Mouse (Mus musculus) gastrocnemius, postnatal 25 days (tissue): ENCODE data around the gene Agap3. TPM values are rescaled to one million over a fixed set of nuclear protein-coding genes. Genes with fewer than 3 reads are reported as not detected.
A peak's percentile ranks its signal among the peaks of the same experiment; 100 is the strongest.

ENCODE experiments used
- DNase-seq: peaks from one replicate; pipeline ENCODE4 v3.0.0; 2022
- total RNA-seq, 2 experiments: library from RNA; stranded (reverse); gene quantifications; 1 replicate in 1 of 2; 2 replicates in 1 of 2; pipeline ENCODE4 v1.2.3; 2021

Agap3 gene
- total RNA-seq, 2 experiments from 2014 or later = 52.4 to 56.0 TPM

DNA sequence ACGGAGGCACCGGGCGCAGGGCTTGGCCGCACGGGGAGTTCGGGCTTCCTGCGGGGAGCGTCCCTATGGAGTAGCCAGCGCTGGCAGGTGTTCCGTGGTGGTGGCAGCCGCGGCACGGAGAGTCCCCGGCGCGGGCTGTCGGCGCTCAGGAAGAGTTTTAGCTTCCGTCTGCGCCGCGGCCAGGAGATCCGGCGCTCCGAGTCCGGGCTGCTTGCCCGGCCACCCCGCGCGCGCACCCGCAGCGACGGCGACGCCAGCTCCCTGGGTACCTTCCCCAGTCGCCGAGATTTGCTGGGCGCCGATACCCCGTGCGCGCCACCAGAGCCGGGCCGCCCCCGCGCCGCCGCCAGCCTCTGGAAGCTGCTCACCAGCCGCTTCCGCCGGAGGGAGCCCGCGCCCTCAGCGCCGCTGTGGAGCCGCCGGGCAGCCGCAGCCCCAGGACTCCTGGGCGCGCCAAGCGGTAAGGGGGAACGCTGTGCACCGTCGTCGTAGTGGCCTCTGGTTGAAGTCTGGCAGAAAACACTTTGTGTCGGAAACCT lies 22.8 kb downstream of the Agap3 start:
- peak; percentile 42 for DNase-seq

DNA sequence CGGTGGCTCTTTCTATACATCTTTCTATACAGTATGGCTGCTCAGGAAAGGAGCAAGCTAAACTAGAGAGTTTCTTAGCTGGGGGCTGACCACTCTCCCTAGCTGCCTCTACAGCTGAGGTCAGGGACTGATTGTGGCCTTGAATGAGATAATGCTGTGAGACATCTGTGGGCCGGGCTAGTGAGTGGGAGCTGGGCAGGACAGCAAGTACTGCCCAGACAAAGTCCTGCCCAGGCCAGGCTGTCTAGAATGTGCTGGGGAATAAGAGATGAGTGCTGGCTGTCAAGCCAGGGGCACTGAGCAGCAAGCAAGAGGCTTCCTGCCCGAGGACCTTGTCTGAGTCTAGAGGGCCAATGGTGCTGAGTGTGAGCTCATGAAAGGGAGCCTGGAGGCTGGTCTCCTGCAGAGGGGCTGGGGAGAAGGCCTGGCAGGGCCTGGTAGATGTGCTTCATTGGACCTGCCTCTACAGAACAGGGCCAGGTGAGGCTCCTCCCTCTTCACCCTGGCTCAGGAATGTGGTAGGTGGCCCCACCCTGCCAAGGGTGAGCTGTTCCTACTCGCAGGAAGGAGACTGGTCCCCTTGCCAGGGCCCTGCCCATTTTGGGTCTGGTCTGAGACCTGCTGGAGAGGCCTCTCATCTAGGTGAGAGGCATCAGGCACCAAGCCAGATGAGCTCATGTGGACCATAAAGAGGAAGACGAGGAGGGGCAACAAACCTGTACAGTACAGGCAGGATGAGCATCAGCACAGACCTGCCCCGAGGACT lies 23.7 kb downstream of the Agap3 start:
- no peak for DNase-seq

DNA sequence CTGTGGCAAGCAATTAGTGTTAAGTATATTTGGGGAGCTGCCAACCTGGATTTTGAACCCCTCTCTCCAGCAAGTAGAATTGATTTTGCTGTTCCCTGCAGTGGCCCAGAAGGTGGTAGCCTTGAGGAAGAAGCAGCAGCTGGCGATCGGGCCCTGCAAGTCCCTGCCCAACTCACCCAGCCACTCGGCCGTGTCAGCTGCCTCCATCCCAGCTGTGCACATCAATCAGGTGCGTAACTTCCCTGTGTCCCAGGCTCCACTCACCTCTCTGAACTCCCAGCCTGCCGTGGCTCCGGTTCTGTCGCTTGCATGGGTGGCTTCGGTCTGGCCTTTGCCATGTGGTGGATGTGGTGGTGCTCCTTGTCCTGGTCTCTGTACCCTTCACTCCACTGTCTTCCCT lies 25.9 kb downstream of the Agap3 start:
- DNase-seq = no peak

DNA sequence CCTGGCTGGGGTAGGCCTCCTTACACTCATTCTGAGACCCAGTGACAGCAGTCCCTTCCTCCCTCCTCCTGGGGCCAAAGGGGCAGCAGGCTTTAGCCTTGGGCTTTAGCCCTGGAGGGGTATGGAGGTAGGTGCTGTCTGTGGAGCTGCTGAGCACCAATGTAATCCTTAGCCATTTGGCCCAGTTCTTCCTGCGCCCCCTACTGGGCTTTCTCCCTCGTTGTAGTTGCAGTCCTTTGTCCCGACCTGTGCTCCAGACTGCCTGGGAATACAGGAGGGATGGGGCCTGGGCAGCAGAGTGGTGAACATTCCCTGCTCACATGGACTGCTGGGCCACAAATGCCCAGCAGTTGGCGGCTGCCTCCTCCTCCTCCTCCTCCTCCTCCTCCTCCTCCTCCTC lies 29.7 kb downstream of the Agap3 start:
- DNase-seq = no peak

DNA sequence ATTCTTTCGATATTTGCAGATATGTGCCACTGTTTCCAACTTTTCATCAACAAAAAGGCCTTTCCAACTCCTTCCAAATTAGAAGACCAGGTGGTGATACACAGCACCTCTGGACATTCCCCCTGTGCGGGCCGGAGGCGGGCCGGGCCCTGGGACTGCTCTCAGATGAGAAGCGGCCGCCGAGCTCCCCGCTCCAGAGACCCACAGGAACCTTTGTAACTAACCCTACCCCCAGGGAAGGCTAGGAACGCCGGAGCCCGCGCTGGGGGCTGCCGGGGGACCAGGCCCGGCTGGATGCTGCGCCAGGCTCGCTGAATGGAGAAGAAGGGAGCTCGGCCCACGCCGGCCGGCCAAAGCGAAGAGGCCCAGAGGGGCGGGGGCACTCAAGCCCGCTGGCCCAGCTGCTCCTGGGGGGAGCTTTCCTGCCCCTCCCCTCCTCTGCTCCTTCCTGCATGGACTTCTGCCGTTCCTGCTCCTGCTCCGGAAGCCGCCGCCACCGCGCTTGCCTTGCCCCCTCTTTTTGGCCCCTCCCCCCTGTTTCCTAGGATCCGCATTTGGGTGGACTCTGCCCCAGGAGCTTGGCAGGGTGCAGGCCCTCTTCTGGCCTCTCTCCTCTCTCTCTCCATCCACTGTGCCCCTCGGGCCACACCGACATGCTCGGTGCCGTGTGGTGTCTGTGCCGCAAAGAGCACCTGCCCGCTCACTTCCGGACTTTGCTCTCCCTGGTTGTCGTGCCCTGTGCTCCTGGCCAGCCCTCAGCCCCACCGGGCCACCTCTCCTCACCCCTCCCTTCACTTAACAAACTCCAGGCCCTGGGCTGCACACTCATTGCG lies 30.5 kb downstream of the Agap3 start:
- no peak for DNase-seq

DNA sequence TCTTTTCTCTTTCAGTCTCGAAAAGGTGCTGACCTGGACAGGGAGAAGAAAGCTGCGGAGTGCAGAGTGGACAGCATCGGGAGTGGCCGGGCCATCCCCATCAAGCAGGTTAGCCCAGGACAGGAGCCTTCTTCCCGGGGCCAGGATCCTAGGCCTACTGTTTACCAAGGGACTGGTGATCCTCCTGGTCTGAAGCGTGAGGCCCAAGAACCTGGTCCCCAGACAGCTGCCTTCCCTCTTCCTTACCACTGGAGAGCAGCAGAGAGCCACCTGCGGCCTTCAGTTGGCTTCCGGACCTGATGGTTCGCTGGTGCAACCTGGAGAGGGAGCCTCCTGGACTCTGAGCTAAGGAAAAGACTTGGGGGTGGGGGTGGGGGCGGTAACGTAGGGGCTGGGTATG lies 31.3 kb downstream of the Agap3 start:
- no peak for DNase-seq

DNA sequence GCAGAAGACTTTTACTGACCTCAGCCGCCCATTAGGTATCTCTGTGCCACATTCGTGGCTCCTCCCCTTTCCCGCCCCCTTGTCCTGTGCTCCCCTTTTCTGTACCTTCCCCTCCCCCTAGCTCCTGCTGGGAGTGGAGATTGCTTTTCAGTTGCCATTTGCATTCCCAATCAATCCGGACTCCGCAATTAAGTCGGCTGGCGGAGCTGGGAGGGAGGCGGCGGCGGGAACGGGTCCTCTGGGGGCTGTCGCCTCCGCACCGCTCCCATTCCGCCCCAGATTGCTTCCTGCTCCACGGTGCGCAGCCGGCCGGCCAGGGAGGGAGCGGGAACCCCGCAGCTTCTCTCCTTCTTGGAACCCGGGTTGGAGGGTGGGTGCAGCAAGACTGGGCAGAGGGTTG lies 33.0 kb downstream of the Agap3 start:
- DNase-seq = no peak

DNA sequence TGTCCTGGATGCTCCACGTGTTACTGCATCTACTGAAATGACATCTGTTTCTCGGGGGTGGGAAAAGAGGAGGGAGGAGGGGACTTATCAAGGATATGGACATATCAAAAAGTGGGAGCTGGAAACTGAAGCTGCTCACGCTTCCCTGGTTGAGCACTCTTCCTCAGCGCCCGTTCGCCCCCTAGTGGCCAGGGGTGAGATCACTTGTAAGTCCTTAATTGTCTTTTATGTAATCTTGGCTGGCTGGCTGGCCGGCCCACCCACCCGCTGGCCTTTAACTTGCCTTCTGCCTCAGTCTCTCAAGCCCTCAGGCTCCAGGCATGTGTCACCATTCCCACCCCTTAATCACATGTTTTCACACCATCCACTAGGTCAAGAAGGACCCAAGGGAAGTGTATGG lies 34.1 kb downstream of the Agap3 start:
- peak; percentile 76 for DNase-seq

DNA sequence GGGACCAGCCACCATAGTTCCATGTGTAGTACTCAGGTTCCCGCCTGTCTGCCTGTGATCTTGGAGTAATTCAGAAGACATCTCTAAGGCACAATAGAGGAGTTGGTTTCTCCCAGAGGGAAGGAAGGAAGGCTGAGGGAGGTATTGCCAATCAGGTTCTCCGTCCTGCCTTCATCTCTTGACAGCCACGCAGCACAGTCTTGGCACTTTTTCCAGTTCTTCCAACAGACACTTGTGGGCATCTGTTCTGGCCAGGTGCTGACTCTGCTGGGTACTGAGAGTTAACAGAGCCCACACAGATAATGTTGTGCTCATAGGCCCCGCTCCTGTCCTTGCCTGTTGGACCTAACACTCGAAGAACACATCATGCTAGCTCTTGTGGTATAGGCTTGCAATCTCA lies 34.8 kb downstream of the Agap3 start:
- no peak for DNase-seq

DNA sequence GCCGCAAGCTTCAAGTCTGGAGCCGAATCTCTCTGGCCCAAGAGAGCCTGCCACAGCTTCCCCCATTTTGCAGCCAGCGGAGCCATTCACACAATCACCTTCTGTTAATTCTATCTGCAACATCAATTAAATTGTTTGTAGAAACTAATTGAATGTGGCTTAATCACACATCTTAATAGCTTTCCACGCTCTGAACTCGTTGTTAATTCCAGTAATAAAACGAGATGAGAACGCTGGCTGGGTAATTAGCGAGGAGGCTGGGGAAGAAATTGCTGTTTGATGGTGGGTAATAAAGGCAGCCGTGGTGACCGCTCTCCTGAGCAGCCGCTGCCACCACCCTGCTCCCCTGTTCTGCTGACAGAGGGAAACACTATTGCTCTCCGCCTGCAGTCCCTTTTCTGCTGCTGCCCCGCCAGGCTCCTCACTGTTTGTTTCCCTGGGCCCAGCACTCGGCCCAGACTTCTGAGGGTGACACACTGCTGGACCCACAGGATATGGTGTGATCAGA lies 38.5 kb downstream of the Agap3 start:
- DNase-seq = no peak

DNA sequence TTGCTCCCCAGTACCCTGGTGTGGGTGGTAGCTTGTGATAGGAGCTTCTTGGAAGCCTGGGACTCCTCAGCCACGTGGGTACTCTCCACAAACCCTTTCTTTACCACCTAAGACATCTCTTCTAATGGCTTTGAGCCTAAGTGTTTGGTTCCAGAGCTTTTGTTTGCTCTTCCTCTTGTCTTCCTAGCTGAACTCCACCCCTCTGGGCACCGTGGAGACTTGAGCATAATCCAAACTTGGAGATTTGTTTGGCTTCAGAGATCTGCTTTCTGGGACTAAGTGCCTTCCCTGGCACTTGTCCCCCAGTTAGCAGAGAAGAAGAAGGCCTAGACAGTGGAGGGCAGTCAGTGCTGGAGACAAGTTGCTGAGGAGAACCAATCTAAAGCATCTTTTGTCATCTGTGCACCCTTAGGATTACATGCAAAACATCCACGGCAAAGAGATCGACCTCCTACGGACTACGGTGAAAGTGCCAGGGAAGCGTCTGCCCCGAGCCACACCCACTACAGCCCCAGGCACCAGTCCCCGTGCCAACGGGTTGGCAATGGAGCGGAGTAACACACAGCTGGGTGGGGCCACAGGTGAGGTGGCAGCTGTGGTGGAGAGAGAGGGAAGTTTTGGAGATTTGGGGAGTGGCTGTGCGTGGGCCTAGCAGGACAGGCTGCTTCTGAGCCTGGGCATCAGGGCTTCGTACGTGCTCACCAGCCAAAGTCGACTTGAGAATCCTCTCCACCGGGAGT lies 40.7 kb downstream of the Agap3 start:
- no peak for DNase-seq

DNA sequence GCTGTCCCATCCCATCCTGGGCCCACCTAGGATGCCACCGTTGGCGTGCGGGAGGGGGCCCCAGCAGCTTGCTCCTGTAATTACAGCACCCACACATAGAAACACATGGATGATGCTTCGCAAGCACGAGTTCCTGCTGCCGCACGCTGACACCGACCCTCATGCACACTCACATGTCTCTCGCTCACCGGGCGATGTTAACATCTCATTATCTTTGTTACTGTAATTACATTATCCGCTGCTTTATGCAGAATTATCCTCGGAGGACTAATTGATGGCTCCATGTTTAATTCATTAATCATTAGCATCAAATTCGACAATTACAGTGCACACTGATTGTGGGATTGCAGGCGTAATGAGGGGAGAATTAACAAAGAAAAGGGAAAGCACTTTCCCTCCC lies 43.0 kb downstream of the Agap3 start:
- no peak for DNase-seq

DNA sequence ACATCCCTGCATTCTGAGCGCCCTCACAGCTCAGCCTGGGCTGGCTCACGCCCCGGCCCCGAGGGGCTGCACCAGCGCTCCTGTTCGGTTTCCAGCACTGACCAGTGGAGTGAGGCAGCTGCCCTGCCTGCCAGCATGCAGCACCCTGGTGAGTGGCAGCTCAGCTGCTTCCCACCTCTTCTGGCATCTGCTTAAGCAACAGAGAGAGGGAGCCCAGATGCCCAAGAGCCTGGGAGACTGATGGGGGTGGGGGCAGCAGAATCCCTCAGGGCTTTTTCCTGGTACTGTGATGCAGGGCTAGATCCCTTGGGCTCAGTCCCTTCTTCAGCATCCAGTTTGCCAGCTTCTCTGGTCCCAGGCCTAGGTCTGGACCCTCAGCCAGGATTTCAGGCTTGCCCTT lies 44.8 kb downstream of the Agap3 start:
- DNase-seq = no peak

DNA sequence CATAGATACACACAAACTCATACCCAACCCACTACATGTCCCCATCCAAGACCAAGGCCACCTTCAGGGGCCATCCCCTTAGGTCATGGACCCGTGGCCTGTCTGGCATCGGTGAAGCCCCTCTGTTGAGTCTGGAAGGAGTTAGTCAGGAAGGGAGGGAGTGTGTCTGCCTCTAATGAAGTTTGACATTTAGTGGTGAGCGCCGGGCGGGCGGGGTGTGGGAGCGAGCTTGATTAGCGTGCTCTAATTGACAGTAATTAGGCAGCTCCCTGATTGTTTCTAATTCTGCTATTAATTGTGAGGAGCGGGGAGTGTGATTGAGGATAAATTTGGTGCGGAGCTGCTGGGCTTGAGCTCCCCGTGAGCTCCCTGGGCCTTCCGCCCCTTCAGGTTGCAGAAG lies 45.5 kb downstream of the Agap3 start:
- DNase-seq = peak; percentile 3

DNA sequence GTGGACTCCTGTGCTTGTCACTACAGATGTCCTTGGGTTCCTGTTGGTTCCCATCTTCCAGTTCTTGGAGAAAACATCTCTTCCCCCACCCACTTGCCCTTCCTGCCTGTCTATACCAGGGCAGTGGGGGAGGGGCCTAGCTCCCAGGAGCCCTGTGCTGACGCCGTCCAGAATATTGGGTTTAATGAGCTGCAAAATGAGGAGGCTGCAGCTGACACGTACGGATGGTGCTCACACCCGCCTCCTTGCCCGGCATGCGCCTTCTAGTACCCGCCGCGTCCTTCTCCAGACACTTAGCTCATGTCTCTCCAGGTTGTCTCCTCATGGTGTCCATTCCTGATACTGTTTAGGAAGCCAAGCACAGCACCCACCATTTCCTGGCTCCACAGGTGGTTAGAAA lies 47.1 kb downstream of the Agap3 start:
- DNase-seq = peak; percentile 3

DNA sequence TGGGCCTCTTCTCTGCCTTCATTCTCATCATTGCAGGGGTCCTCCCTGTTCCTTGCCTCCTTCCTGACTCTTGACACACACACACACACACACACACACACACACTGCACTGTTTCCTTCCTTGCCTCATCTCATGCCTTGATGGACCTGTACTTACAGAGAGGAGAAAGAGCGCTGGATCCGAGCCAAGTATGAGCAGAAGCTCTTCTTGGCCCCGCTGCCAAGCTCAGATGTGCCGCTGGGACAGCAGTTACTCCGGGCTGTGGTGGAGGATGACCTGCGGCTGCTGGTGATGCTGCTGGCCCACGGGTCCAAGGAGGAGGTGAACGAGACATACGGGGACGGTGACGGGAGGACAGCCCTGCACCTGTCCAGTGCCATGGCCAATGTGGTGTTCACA lies 48.9 kb downstream of the Agap3 start:
- DNase-seq = peak; percentile 8

DNA sequence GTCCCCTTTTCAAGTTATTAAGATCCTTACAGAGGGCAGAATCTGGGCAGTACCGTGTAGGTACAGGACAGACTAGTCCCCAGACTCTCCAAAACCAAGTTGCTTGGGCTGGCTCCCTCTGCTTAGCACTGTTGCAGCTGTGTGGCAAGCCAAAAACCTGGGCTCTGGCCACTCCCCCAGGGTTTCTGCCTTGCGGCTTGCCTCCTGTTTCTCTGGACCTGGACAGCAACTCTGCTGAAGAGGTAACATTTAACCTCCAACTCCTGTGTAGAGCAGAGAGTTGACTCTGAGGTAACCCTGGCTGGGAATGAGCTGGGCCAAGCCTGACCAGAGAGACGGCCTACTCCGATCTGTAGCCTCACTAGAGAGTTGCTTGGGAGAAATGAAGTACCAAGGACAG lies 50.8 kb downstream of the Agap3 start:
- no peak for DNase-seq

DNA sequence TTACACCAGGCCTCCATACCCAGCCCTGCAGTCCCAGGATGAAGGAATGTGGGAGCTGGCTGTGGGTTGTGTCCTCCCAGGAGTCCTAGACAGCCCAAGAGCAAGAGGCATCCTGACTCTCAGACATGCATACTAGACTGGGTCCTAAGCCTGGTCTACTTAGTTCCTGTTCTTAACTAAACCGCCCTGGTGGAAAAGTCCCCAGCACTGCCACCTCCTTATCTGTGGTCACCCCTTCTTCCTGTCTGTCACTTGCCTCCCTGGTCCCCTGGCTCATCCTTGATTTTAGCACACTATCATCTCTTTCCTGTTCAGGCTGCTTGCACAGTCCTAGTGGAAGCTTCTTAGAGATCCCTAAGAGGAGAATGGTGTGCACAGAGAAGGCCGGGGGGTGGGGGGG lies 53.5 kb downstream of the Agap3 start:
- no peak for DNase-seq

DNA sequence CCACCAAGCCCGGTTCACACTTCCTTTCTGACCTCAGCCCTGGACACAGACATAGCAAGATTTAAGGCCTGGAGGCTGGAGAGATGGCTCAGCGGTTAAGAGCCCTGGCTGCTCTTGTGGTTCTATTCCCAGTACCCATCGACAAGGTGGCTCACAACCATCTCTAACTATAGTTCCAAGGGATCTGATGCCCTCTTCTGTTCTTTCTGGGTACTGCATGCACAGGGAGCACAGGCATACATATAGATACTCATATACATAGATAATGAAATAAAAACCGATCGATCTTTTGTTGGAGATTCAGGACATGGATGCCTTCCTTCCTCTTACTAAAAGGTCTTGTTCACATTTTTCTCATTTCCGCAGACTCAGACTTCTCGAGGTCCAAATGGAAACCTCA lies 56.4 kb downstream of the Agap3 start:
- DNase-seq = no peak

DNA sequence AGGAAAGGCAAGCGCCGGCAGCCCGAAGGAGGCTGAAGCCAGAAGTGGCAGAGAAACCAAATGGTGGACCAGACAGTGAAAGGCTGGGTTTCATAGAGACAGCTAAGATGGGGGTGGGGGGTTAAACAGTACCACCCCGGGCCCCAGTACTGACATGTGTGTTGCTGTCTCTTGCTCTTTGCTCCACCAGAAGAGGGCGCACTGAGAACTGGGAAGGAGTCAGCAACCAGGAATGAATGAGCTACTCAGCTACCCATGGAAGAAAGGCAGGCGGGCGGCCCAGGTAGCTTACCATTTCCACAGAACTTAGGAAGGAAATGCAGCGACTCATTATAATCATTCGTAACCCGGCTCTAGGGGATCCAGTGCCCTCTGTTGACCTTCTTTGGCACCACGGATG lies 58.7 kb downstream of the Agap3 start:
- DNase-seq = no peak

DNA sequence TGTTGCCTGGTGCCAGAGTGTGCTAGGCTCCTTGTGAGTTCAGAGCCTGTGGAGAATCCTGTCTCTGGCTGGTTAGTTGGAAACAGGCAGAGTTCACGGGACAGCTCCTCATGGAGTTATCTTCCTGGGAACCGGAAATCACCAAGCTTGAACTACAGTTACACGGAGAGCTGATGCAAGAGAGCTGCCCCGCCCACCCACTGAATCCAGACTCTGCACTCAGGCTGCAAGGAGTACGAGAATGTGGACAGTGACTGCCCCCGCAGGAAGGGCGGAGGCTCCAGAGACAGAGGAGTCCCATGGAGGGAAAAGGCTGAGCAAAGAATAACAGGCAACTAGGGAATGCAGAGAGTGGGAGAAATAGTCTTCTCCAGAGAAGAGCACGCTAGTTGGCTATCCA lies 60.3 kb downstream of the Agap3 start:
- peak; percentile 46 for DNase-seq

DNA sequence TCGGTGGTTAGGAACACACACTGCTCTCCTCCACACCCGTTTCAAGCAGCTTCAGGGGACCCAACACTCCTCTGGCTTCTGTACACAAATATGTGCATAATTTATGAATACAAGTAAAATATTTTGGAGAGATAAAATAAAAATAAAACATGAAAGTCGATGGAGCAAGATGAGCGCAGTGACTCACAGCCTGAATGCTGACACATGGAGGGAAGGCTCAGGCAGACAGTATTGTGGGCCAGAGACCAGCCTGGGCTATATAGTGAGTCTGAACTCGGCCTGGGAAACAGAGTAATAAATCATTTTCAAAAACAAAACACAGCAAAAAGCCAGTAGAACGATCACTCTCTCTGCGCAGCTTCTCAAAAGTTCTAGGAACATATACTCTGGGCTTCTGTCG lies 69.4 kb downstream of the Agap3 start:
- DNase-seq = no peak

DNA sequence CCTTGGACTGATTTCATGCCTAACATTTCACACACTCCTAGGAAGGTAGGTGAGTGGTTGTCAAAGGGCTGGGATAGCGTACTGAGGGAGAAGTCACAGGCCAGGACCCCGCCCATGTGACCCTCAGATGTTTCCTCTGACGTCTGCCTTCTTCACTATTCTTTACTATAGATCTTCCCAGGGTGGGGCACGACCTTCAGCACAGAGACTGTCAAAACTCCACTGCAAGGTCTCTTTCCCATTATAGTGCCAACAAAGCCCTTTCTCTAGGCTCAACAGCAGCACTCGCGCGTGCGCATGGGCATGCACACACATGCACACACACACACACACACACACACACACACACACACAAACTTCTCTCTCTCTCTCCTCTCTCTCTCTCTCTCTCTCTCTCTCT lies 71.8 kb downstream of the Agap3 start:
- DNase-seq = no peak
